In the genomic region with DNA sequence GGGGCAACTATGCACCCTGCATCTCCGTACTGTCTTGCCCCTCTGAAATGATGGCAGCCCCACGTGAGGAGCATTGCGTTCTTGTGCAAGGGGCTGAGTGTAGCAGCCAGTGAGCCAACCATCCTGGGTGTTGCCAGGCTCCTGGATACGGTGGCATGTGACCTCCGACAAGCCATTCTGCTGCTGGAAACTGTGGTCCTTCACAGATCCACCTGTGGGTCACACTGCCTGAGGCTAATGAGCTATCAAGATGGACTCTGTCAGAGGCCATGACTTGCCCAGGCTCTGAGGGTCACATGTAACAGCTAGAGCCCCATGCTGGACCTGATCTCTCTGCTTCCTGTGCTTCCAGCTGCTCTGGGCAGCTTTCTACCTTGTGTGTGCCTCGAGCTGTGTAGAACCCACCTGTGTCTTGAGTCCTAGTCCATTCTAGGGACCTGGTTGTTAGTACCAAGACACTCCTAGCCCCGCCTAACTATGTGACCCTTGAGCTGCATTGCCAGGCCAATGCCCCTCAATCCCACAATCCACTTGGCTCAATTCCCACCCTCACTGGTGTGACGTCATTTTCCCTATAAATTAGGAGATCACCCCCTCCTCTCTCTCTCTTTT, we compare ENCODE assay signal across 12 mouse cellular contexts. TPM values are rescaled to one million over a fixed set of nuclear protein-coding genes. Genes with fewer than 3 reads are reported as not detected.
DNase-seq lines count a peak whose midpoint lies in the region; ATAC-seq and TF ChIP-seq lines count a peak whose summit lies in the region.
"Had no signal": no experiment of that assay in that cellular context is flagged by ENCODE, and none has a peak within 500 bp of the region (broad histone marks: within the 10 kb centered on the region; RNA-seq: fewer than 3 reads in every experiment).

No protein-coding gene starts in this region.

- peaks cover 1% of the 10 kb centered on the region; the same call in 1 of the 2 replicates for H3K27me3 ChIP-seq in neural tube, embryonic 11.5 days (ENCODE audit: control insufficient read depth, insufficient read depth, low read length)
- no peaks in the 10 kb centered on the region for H3K27me3 ChIP-seq in hindbrain, embryonic 13.5 days
- peaks cover 22% of the 10 kb centered on the region for H3K27me3 ChIP-seq in midbrain, embryonic 10.5 days (ENCODE audit: low read depth, poor library complexity, severe bottlenecking)
- peaks cover 3% of the 10 kb centered on the region; the same call in 1 of the 2 replicates for H3K27me3 ChIP-seq in stomach, postnatal 0 days (ENCODE audit: control insufficient read depth, insufficient read depth, low read length)

- no peak for TF ChIP-seq CTCF in stomach, postnatal 0 days (IDR thresholded peaks at IDR 0.05; ENCODE audit: low read depth)

- WGBS in neural tube, embryonic 11.5 days = 76% methylated on average over 8 of the region's 8 CpGs
- 76% methylated on average over 8 of the region's 8 CpGs for WGBS in hindbrain, embryonic 13.5 days
- 83% methylated on average over 8 of the region's 8 CpGs for WGBS in midbrain, embryonic 10.5 days
- WGBS in stomach, postnatal 0 days = 74% methylated on average over 8 of the region's 8 CpGs

- H3K4me2 ChIP-seq in neural tube, embryonic 11.5 days (ENCODE audit: low read depth) = 0 out of 2 replicates have a peak overlapping the region, but pooled peaks have one; percentile 1
- peak overlapping the region; percentile 94 for H3K4me2 ChIP-seq in hindbrain, embryonic 13.5 days
- H3K4me2 ChIP-seq in stomach, postnatal 0 days (replicated peaks; ENCODE audit: low read depth) = no peak overlapping the region

- H3K4me1 ChIP-seq in neural tube, embryonic 11.5 days (ENCODE audit: control insufficient read depth, insufficient read depth, low read length) = no peaks in the 10 kb centered on the region
- peaks cover 58% of the 10 kb centered on the region for H3K4me1 ChIP-seq in hindbrain, embryonic 13.5 days (replicated peaks)
- H3K4me1 ChIP-seq in midbrain, embryonic 10.5 days = peaks cover 34% of the 10 kb centered on the region
- H3K4me1 ChIP-seq in stomach, postnatal 0 days (replicated peaks; ENCODE audit: control insufficient read depth, insufficient read depth) = no peaks in the 10 kb centered on the region

- no peaks in the 10 kb centered on the region for H3K9me3 ChIP-seq in neural tube, embryonic 11.5 days (ENCODE audit: control insufficient read depth, low read length)
- H3K9me3 ChIP-seq in hindbrain, embryonic 13.5 days = no peaks in the 10 kb centered on the region
- H3K9me3 ChIP-seq in midbrain, embryonic 10.5 days (replicated peaks) = no peaks in the 10 kb centered on the region
- no peaks in the 10 kb centered on the region for H3K9me3 ChIP-seq in stomach, postnatal 0 days (ENCODE audit: control insufficient read depth, low read length)

- H3K9ac ChIP-seq in neural tube, embryonic 11.5 days (ENCODE audit: low read length) = no peak overlapping the region
- 0 out of 2 replicates have a peak overlapping the region, but pooled peaks have one; percentile 3 for H3K9ac ChIP-seq in hindbrain, embryonic 13.5 days
- no peak overlapping the region for H3K9ac ChIP-seq in stomach, postnatal 0 days (ENCODE audit: low read length)

- H3K4me3 ChIP-seq in neural tube, embryonic 11.5 days (ENCODE audit: low read depth, low read length) = no peak overlapping the region
- H3K4me3 ChIP-seq in hindbrain, embryonic 13.5 days = peak overlapping the region; percentile 88
- peak overlapping the region; percentile 23; the same call in 1 of the 2 replicates for H3K4me3 ChIP-seq in midbrain, embryonic 10.5 days
- no peak overlapping the region for H3K4me3 ChIP-seq in stomach, postnatal 0 days (ENCODE audit: low read depth, low read length)
- H3K4me3 ChIP-seq: left cerebral cortex, adult 2 months had no signal

- TF ChIP-seq EP300 in stomach, postnatal 0 days (optimal IDR thresholded peaks at IDR 0.05) = no peak

- ATAC-seq in neural tube, embryonic 11.5 days (ENCODE audit: insufficient read depth, low FRiP score, low TSS enrichment) = no peak
- ATAC-seq in hindbrain, embryonic 13.5 days (ENCODE audit: low FRiP score) = no peak
- 0 out of 2 replicates have a peak, but pooled peaks have one; percentile 10 for ATAC-seq in stomach, postnatal 0 days (ENCODE audit: low FRiP score, low TSS enrichment)

- no peak overlapping the region for H3K27ac ChIP-seq in neural tube, embryonic 11.5 days (ENCODE audit: low read depth, low read length)
- no peak overlapping the region for H3K27ac ChIP-seq in hindbrain, embryonic 13.5 days
- no peak overlapping the region for H3K27ac ChIP-seq in midbrain, embryonic 10.5 days (replicated peaks)
- no peak overlapping the region for H3K27ac ChIP-seq in stomach, postnatal 0 days (replicated peaks)
- H3K27ac ChIP-seq: left cerebral cortex, adult 2 months had no signal

- no peak for DNase-seq in neural tube, embryonic 11.5 days (ENCODE audit: low spot score)
- no peak for DNase-seq in neural tube, embryonic 10.5 days (ENCODE audit: extremely low spot score, low spot score)
- no peak for DNase-seq in midbrain, embryonic 10.5 days (ENCODE audit: low spot score)
- DNase-seq in stomach, postnatal 0 days (ENCODE audit: low spot score) = no peak
- DNase-seq in kidney, adult 18-20 months = no peak
- no peak for DNase-seq in urinary bladder, postnatal 25 days (ENCODE audit: low spot score)
- DNase-seq: cerebellum, adult 18-20 months; kidney, postnatal 10 days had no signal

- peaks cover 4% of the 10 kb centered on the region for H3K36me3 ChIP-seq in neural tube, embryonic 11.5 days (ENCODE audit: control insufficient read depth, insufficient read depth, low read length)
- peaks cover 42% of the 10 kb centered on the region for H3K36me3 ChIP-seq in hindbrain, embryonic 13.5 days
- H3K36me3 ChIP-seq in midbrain, embryonic 10.5 days = peaks cover 52% of the 10 kb centered on the region
- H3K36me3 ChIP-seq in stomach, postnatal 0 days (ENCODE audit: control insufficient read depth, insufficient read depth, low read length) = no peaks in the 10 kb centered on the region

RNA-seq across cellular contexts. Expression of a gene that starts 5.8 kb away (rescaled TPM):
- 872 and 1,012 TPM in 2 replicates for polyA plus RNA-seq in neural tube, embryonic 11.5 days (2014; fragmentation: Nextera tagmentation; extraction: Ambion mirVana)
- 1,817 and 1,895 TPM in 2 replicates for polyA plus RNA-seq in hindbrain, embryonic 13.5 days (2015; fragmentation: Nextera tagmentation; extraction: Ambion mirVana)
- polyA plus RNA-seq in midbrain, embryonic 10.5 days (2016; fragmentation: Nextera tagmentation; extraction: Ambion mirVana) = 428 and 665 TPM in 2 replicates
- 24.4 and 24.7 TPM in 2 replicates for polyA plus RNA-seq in stomach, postnatal 0 days (2015; fragmentation: Nextera tagmentation; extraction: Ambion mirVana)
- polyA plus RNA-seq: liver, adult 2 months had no signal

RNA-seq across cellular contexts. Expression of a gene that starts 6.3 kb away (rescaled TPM):
- 36.5 and 41.7 TPM in 2 replicates for polyA plus RNA-seq in neural tube, embryonic 11.5 days (2014; fragmentation: Nextera tagmentation; extraction: Ambion mirVana)
- polyA plus RNA-seq in hindbrain, embryonic 13.5 days (2015; fragmentation: Nextera tagmentation; extraction: Ambion mirVana) = 42.2 and 44.3 TPM in 2 replicates
- polyA plus RNA-seq in midbrain, embryonic 10.5 days (2016; fragmentation: Nextera tagmentation; extraction: Ambion mirVana) = 42.1 and 45.9 TPM in 2 replicates
- 20.6 and 22.5 TPM in 2 replicates for polyA plus RNA-seq in stomach, postnatal 0 days (2015; fragmentation: Nextera tagmentation; extraction: Ambion mirVana)

RNA-seq across cellular contexts. Expression of a gene that starts 10.1 kb away (rescaled TPM):
- polyA plus RNA-seq in neural tube, embryonic 11.5 days (2014; fragmentation: Nextera tagmentation; extraction: Ambion mirVana) = 0.20 TPM in 1 of 2 replicates, not detected in the other
- 0.17 TPM in 2 replicates for polyA plus RNA-seq in hindbrain, embryonic 13.5 days (2015; fragmentation: Nextera tagmentation; extraction: Ambion mirVana)
- polyA plus RNA-seq in midbrain, embryonic 10.5 days (2016; fragmentation: Nextera tagmentation; extraction: Ambion mirVana) = 0.06 and 0.10 TPM in 2 replicates
- 0.05 TPM in 1 of 2 replicates, not detected in the other for polyA plus RNA-seq in stomach, postnatal 0 days (2015; fragmentation: Nextera tagmentation; extraction: Ambion mirVana)
- polyA plus RNA-seq: gonadal fat pad, adult 2 months; liver, adult 2 months had no signal

RNA-seq across cellular contexts. Expression of a gene that starts 43.5 kb away (rescaled TPM):
- 211 and 217 TPM in 2 replicates for polyA plus RNA-seq in neural tube, embryonic 11.5 days (2014; fragmentation: Nextera tagmentation; extraction: Ambion mirVana)
- polyA plus RNA-seq in hindbrain, embryonic 13.5 days (2015; fragmentation: Nextera tagmentation; extraction: Ambion mirVana) = 273 and 284 TPM in 2 replicates
- polyA plus RNA-seq in midbrain, embryonic 10.5 days (2016; fragmentation: Nextera tagmentation; extraction: Ambion mirVana) = 150 and 167 TPM in 2 replicates
- 133 and 146 TPM in 2 replicates for polyA plus RNA-seq in stomach, postnatal 0 days (2015; fragmentation: Nextera tagmentation; extraction: Ambion mirVana)

Comparison
In these comparisons a context has a peak if more than half of its experiments do, and no peak if none do; other contexts are left out.
1. H3K4me3 ChIP-seq: peak in hindbrain, embryonic 13.5 days (single experiment) and midbrain, embryonic 10.5 days (single experiment); none in neural tube, embryonic 11.5 days (single experiment) and stomach, postnatal 0 days (single experiment).
2. RNA of a gene that starts 5.8 kb away (polyA plus RNA-seq): 1,817 to 1,895 TPM in hindbrain, embryonic 13.5 days, 872 to 1,012 TPM in neural tube, embryonic 11.5 days and 428 to 665 TPM in midbrain, embryonic 10.5 days; 24.4 to 24.7 TPM in stomach, postnatal 0 days; every median in the first group is over 10 times any median in the second.